Mouse (Mus musculus) yolk sac, embryonic 10.5 days (tissue): ENCODE measurements around the gene Trak1.

ENCODE experiments used
- DNase-seq: peaks from one replicate; pipeline ENCODE4 v3.0.0-alpha.2; 2017; ENCODE audit warnings: low spot score

The Trak1 gene

DNA sequence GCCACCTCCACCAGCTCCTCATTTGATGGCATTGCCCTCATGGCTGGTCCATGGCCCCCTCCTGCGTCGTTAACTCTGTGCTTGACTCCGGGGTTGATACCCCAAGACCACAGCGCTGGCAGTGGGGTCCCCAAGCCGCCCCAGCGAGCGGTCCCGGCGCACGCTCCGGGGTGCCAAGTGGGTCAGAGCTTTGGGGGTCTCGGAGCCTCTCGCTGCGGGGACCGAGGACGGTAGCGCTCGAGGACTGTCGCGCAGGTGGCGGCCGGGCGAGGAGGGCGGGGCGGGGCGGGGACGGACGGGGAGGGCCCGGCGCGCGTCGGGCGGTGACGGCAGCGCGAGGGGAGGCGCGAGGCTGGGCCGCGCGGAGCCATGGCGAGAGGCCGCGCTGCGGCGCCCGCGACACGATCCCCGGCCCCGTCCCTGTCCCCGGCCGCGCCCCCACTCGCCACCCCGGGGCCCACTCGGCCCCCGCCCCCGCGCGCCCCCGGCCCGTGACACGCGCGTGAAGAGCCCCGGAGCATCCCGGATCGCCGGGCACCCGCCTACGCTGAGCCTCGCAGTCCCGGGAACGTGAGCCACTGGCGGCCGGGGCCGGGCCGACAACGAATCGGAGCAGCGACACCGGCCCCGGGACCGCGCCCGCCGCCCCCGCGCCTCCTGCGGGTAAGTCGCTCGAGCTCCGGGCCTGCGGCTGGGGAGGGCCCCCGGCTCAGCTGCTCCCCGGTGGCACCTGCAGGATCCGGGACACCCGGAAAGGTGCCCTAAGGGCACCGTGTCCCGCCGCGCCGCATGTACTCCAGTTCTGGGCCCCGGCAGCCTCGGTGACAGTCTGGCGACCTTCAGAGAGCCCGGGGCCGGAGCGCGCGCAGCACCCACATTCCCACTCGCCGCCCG lies at the start of gene Trak1:
Gene Trak1, plus strand, starts transcription at position 332 of the 894 bp plus-strand sequence.
- peak; percentile 57 for DNase-seq

DNA sequence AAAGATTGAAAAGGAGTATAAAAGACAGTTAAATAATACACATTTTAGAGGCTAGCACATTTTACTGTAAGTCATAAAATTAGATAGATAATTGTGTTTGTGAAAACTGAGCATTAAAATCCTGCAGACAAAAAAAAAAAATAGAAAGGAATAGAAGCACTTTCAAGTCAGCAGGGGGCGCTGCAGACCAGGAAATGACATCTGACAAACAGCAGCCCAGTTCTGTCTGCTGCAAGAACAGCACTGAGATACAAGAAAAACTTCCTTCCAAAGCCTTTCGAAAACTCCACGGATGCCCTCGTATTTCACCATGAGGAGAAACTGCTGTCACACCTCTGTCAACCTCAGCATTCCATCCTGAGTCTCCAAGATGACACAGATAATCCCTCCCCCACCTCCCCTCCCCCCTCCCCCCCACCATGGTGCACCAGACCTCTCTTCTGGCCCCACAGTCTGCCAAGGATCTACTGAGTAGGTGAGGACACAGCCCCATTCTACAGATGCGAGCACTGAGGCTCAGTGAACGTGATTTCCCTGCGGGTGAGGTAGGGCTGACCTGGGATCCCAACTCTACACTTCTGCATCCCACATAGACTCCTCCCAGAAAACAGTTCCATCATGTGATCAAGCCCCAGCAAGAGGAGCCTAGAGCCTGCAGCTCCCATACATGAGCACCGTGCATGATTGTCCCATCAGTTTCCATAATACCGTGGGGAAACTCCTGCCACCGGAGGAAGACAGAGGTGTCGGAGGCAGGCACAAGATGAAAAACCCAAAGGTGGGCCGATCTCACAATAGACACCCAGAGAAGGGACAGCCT lies 49.1 kb upstream of the Trak1 start:
- peak; percentile 56 for DNase-seq

DNA sequence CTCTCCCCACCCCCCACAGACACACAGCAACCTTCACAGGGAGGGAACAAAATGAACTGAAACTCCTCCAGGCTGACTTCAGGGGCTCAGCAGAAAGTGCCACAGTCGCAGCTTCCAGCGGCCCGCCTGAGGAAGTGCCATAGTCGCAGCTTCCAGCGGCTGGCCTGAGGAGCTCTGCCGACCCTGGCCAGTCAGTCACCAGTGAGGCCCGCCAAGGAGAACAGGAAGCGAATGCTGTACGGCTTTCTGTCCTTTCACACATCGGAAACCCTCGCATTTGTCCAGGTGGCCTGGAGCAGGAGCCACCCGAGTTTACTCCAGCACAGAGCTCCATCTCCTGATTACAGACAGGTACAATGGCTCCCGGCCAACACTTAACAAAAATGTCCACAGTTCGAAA lies 47.5 kb upstream of the Trak1 start:
- no peak for DNase-seq

DNA sequence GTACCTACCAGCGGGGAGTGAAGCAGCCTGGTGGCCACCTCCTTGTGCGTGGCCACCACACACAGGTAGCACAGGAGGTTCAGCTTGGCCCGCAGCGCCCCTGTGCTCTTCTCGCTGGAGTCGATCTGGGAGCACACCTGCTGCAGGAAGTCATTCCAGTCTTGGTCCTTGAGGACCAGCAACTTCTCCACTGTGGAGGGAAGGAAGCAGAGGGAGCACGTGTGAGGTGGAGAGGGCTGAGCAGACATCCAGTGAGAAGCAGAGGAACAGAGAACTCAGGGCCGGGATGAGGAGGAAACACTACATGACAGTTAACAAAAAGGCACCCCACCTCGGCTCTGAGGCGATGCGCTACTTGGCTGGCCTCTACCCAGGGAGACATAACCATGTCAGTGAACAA lies 46.4 kb upstream of the Trak1 start:
- no peak for DNase-seq

DNA sequence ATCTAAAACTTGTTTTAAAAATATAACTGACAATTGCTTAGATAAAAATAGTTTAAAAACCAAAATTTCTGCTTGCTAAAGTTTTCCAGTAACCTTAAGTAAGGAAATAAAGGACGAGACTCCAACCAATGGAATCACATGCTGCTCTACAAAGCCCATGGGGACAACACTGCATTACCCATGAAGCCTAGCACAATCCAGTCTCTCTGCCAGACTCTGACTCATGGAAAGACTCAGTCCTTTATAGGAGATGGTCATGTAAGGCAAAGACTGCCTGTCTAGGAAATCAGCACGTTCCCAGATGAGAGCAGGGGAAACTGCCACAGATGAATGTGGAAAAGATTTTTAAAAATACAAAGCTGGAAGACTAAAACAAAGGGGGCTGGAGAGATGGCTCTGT lies 43.3 kb upstream of the Trak1 start:
- DNase-seq = no peak

DNA sequence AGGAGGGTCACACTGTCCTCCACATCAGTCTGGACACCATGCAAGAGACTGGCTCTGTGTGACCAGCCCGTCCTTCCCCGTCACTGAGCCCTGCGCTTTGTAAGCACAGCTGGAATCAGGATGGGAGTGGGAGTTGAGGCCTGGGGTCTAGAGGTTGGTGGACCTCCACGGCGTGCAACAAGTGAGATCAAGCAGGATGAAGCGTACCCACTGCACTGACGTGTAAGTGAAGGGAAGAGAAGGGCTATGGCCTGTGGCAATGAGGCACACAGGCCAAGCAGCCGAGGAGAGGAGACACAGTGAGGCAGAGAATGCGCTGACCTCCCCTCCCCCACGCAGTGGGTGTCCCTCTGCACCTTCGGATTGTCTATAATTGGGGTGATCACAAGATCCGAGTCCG lies 42.5 kb upstream of the Trak1 start:
- DNase-seq = no peak

DNA sequence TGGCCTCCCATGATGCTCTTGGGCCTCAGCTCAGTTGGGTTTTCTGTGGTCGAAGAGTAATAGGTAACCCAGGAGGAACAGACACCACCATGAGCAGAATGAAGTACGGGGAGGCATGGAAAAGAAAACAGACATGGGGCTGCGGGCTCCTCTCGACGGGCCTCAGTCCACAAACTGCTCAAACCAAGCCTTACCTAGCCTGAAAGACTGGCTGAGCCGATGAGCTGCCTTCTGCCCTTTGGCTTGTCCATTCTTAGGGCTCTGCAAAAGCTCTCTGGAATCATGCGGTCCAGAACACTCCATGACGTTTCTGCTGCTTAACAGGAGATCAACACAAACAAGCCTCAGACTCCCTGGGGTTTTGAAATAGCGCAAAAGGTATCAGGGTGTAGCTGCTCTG lies 40.2 kb upstream of the Trak1 start:
- no peak for DNase-seq

DNA sequence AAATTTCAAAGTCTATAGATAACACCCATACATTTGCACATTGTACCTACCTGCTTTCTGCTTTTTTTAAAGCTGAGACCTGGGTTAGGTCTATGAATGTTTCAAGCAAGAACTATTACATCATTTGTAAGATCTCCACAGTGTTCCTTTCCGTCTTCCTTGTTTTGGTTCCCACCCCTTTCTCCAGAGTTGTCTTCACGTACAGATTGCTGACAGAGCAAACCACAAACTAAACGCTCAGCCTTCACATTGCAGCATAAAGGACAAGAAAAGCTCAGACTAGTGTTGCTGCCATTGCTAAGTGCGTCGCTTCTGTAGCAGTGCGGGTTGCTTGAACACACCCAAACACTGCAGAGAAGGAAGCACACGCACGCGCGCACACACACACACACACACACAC lies 32.0 kb upstream of the Trak1 start:
- DNase-seq = no peak

DNA sequence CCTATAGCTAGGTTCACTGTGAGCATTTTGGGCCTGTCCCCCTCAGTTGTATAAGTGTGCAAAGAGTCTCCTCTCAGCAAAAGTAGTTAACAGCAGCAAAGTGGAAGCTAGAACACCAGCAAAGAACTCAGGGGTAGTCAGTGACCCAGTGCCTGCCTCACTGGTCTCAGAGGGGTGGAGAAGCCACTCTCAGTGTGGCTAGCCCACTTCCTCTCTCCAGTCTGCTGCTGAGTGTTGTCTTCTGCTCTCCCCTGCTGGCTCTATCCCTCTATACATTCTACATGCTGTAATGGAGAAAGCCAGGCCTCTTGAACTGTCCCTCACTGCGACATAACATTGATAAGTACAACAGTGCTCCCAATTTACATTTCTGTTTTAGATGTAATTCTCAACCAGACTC lies 26.2 kb upstream of the Trak1 start:
- DNase-seq = no peak

DNA sequence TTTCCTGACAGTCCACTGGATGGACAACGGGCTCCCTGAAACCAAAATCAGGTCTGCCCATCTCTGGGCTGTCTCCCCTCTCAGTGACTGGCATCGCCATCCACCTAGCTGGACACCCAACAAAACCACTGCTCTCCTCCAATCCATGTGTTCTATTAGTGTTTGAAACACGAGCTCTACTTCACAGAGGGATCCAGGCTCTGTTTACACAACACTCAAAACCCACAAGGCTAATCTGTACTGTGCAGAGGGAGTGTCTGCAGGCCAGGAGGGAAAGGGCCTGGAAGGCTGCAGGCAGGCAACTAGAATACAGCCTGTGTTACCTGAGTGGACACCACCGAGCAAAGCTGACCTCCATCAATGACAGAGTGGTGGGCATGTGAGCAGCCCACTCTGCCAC lies 25.7 kb upstream of the Trak1 start:
- DNase-seq = no peak

DNA sequence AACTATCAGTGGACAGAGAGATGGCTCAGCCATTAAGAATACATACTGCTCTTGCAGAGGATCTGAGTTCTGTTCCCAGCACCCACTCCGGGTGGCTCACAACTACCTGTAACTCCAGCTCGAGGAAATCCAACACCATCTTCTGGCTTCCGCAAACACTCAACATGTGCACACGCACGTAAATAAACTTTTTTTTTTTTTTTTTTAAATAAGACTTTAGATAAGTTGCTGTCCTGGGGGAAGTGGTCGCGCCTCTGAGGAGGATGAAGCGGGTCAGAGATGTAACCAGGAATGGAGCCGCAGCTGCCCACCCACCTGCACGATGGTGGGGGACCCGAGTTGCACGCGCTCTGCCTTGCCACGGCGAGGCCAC lies 20.6 kb upstream of the Trak1 start:
- DNase-seq = no peak

DNA sequence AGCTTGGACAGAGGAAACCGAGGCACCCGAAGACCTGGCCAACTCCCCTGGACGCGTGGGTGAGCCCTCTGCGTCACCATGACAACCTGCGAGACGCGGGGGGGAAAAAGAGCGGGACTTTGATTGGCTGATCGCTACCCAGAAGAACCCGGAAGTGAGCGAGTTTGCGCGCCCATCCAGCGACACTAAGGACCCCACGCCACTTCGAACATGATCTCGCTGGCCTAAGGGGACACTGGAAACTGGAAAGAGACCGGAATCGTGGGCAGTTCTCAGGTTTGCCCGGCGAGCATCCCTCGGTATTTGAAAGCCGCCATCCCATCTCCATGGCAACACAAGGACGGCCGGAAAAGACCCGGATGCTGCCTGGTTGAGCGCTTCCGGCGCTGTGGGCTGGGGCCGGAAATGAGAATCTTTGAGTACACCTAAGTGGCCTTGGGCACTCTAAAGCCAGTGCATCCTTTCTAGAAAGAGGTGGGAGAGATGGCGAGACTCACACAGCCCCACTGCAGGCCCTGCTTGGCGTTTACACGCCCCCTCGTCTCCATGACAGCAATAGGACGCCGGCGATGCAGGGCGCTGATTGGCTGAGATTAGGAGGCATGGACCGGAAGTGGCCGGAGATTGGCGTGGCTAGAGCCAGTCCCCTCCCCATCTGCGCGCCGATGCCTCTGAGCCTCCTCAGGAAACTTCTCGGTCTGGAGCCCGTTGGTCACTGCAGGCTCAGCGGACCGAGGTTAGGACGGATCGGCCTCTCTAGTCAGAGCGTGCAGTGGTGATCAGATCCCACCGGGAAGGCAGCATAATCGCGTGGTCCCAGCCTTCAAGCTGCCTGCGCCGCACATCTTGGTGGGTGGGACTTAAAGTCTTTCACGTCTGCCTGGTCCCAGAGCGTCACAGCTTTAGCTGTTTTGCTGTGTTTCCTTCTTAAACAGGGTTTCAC lies 19.9 kb upstream of the Trak1 start, which contains the start of gene Ulk4:
Gene Ulk4, minus strand, starts transcription at position 80 of the 943 bp plus-strand sequence.
- peak; percentile 94 for DNase-seq

DNA sequence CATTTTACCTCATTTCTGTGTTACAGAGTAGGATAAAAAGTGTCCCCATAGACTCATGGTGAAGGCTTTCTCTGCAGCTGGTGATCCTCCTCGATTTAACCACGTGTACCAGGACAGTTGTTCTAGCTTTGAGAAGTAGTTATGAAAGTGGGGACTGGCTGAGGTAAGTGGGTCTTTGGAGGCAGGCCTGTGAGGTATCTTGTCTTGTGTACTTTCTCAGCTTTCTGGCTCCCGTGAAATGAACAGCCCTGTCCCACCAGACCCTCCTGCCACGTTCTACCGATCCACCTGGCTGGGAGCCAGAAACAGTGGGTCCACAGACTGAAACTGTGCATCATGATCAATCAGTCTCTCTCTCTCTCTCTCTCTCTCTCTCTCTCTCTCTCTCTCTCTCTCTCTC lies 18.1 kb upstream of the Trak1 start:
- no peak for DNase-seq

DNA sequence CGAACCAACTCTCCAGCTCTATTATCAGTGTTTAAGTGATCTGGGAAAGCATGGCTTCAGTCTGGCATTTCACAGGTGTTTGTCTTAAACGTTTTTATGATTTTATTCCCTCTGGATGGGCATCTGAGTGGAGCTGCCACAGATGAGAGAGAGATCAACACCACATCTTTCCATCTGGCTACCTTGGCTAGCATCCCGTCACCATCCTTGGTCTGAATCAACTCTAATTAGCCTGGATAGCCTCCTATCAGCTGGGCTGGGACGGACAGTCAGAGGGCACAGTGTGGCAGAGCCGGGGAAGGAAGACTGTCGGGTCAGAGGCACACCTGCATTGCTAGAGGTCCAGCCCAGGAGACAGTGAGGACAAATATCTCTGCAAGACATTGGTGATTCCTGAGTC lies 15.4 kb upstream of the Trak1 start:
- no peak for DNase-seq

DNA sequence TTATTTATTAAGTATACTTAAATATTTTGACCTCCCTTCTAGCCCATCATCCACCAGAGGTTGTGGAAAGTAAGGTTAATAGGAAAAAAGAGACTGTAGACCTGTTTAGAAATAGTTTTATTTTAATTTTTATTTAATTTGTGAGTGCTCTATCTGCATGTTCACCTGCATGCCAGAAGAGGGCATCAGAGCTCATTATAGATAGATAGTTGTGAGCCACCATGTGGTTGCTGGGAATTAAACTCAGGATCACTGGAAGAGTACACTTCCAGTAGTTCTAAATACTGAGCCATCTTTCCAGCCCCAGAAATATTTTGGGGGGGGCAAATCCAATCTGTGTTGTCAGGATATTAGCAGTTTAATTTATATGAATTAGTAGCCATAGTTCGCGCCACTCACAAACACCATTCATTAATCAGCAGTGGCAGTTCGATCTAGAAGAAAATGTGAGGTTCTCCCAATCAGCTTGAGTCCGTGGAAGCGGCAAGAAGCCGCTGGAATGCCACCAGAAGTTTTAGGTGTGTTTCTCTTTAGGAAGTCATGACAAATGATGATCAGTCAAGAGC lies 13.6 kb upstream of the Trak1 start:
- no peak for DNase-seq

DNA sequence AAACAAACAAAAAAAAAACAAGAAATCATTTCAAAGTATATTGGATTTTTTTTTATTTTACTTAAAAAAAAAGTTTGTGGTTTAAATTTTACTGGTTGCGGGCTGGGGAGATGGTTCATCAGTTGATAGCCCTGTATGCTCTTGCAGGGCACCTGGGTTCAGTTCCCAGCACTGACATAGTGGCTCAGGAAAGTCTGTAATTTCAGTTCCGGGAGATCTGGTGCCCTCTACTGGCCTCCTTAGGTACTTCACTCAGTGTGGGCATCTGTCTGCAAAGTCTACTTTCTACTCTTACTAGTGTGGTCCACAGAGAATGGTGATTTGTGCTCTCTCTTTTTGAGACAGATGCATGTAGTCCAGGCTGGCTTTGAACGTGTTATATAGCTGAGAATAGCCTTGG lies 12.9 kb upstream of the Trak1 start:
- no peak for DNase-seq

DNA sequence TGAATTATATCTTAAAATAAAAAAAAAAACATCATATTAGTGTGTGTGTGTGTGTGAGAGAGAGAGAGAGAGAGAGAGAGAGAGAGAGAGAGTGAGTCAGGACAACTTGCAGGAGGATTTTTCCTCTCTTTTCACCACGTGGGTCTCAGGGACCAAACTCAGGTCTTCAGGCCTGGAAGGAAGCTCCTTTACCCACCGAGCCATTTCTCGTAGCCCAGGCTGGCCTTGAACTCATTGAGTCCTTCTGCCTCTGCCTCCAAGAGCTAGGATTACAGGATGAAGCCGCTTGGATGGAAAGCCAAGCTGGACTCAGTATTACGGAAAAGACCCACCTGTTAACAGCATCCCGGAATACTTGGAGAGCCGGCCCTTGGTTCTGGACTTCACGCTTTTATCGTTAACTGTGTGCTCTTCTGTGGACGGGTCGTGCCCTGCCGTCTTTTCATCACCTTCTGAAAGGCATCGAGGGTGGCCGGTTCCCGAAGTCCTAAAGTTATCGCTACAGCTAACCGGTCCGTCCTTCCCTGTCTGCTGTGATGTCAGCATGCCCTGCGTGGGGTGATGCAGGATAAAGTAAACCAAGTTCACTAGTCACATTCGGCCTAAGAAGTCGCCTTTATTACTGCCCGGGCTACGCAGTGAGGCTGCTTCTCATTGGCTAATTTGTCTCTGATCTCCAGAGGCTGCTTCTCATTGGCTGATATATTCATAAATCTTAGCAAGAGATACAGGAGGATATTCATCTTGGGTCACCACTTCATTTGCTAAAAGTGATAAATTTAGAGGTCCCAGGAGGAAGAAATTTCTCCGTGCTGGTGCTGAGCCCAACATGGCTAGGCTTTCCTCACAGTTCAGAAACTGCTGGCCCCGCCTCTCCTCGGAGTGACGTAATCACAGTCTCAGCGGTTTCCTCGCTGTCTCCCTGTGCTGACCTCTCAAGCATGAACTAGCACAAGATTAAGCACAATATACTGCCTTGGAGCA lies 11.7 kb upstream of the Trak1 start:
- DNase-seq = peak; percentile 61

DNA sequence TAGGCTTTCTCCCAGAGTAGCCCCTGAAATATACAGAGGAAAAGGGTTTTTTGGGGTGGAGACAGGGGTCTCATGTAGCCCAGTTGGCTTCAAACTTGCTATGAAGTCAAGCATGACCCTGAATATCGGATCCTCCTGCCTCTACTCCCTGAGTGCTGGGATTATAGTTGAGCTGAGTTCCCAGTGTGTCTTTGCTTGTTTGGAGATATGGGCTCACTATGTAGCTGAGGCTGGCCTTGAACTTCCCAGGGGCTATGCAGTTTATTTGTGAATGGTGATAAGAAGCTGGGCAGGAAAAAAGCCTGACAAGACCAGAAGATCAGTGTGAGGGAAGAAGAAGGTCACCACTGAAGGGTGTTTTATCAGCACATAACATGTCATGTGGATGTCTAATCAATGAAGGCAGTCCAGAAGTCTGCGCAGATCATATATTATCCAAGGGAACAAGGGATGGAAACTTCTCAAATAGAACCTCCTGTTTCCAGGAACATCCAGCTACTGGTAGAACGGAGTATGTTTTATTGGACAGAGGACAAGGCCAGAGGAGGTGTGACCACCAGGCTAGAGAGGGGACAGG lies 10.9 kb upstream of the Trak1 start:
- DNase-seq = no peak

DNA sequence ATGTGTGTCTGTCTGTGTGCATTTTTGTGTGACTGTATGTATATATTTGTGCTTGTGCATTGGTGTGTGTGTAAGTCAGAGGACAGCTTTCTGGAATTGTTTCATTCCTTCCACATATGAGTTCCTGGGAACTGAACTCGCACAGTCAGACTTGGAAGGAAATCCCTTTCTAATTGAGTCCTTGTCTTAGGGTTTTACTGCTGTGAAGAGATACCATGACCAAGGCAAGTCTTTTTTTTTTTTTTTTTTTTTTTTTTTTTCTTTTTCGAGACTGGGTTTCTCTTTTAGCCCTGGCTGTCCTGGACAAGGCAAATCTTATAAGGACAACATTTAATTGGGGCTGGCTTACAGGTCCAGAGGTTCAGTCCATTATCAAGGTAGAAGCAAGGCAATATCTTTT lies 6.0 kb upstream of the Trak1 start:
- DNase-seq = no peak

DNA sequence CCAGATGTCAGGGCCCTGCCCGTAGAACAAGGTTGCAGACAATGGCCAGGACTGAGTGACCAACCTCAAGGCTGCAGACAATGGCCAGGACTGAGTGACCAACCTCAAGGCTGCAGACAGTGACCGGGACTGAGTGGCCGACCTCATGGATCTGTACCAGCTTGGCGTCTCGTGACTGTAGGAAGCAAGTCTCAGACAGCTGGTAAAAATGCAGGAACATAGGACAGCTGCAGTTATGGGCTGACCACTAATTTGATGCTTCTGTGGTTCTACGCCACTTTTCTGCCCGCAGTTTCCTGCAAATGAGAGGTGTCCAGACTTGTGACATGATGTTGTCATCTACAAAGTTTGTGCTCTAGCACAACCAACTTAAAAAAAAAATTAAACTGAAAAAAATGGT lies 4.1 kb upstream of the Trak1 start:
- no peak for DNase-seq
